Mouse (Mus musculus): Measurements from ENCODE around the gene Med16. TPM values are rescaled to one million over a fixed set of nuclear protein-coding genes. Genes with fewer than 3 reads are reported as not detected.
"Not testable (repeated sequence)": the region's sequence is repeated elsewhere in the genome, so short reads cannot be mapped to it uniquely, and the experiment has no call there.

Med16 gene
- total RNA-seq, 2 experiments from 2014 or later: 48.8 to 51.9 TPM

GRCm38 (mm10) chr10:79886611-79887010 is 22.1 kb downstream of the Med16 start:
- DNase-seq (ENCODE audit: low spot score in 2 of 2): no peak

DNA sequence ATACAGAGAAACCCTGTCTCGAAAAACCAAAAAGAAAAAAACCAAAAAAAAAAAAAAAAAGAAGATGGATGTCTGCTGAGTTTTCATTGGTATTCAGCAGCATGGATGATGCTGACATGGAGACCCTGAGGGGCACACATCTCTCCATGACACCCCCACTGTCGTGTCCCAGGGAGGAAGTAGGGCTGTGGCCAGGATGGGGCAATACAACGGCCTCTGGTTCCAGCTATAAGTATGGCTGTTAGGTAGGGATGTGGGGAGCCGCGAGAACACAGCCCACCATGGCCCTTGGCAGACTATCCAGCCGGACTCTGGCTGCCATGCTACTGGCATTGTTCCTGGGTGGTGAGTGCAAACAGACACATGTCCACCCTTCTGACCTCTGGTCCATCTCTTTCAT is 22.7 kb downstream of the Med16 start, which contains the start of gene Elane:
TSS of gene Elane (plus strand) at position 194 of the 400 bp plus-strand sequence.
- DNase-seq (ENCODE audit: low spot score in 2 of 2): no peak

- DNase-seq (ENCODE audit: low spot score in 2 of 2): not testable (repeated sequence)
These were observed 23.8 kb downstream of the Med16 start for GRCm38 (mm10) chr10:79884938-79885337.

DNA sequence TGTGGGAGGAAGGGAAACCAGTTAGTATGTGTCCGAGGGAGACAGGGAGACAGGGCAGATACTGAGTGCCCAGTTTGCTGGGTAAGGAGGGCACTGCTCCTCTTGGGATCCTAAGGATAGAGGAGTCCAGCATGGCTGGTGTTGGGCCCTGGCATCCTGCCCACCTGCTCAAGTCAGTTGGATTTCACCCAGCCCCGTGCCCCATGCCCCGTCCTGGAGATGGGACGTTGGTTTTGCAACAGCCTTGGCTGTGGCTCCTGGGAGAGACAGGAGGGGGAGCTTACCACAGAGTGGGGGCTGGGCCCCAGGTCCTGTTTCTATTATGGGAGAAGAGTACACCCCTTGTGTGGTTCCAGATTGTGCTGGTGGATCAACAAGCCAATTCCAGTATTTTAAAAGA is 24.3 kb downstream of the Med16 start:
- DNase-seq (ENCODE audit: low spot score in 2 of 2): no peak

DNA sequence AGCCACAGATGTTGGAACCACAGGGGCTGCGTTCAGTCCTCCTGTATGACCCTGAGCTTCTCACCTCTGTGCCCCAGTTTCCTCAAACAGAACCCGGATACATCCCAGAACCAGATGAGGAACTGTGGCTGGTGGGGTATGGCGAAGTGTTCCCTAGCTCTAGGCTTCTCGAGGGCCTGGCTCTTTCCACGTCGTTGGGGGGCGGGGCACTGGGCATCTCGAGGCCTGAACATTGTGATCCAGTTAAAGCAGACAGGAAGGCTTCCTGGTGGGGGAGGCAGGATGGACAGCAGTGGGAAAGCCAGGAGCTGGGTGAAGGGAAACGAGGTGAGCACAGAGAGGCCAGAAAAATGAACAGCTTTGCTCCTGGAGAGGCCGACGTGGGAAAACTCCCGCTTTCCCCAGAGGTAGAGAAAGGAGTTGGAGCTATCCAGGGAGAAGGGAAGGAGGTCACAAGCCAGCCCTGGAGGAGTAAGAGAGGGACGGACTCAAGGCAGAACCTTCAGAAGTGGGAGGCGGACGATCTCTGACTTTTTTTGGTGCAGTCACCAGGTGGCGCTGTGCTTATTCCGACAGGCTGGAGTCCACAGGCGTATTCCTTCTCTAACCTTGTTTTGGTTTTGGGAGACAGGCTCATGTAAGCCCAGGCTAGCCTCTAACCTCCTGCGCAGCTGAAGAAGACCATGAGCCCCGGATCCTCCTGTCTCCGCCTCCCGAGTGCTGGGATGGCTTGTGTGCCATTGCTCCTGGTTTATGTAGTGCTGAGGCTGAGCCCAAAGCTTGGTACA is 25.2 kb downstream of the Med16 start:
- DNase-seq (ENCODE audit: low spot score in 2 of 2): peak in 1 of 2 experiments; percentile 78

DNA sequence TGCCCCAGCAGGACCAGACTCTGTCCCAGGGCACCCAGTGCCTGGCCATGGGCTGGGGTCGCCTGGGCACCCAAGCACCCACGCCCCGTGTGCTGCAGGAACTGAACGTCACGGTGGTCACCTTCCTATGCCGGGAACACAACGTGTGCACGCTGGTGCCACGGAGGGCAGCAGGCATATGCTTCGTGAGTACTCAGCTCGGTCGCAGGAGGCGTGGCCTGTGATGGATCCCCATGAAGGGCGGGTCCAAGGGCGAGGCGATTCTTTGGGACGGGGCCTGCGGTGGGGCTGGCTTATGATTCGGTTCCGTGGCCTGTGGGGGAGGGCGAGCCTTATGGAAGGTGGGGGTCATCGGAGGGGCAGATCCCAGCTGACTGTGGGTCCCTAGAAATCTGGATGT is 26.7 kb downstream of the Med16 start:
- DNase-seq (ENCODE audit: low spot score in 2 of 2): no peak

DNA sequence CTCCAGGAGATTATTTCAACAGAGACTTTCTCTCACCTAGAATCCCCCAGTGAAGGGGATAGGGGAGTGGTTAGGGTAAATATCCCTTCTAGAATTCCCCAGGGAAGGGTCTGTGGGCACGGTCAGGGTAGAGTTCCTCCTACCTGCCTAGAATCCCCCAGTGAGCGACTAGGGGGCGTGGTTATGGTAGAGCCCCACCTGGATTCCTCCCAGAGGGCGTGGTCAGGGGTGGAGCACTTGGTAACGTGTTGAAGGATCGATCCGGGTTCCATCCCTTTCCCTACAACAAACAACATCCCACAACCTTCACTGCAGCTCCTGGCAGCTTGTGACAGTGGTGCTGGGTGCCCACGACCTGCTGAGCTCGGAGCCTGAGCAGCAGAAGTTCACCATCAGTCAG is 28.0 kb downstream of the Med16 start:
- no peak for DNase-seq (ENCODE audit: low spot score in 2 of 2)

GRCm38 (mm10) chr10:79879527-79879926 is 29.2 kb downstream of the Med16 start:
- DNase-seq (ENCODE audit: low spot score in 2 of 2): no peak

DNA sequence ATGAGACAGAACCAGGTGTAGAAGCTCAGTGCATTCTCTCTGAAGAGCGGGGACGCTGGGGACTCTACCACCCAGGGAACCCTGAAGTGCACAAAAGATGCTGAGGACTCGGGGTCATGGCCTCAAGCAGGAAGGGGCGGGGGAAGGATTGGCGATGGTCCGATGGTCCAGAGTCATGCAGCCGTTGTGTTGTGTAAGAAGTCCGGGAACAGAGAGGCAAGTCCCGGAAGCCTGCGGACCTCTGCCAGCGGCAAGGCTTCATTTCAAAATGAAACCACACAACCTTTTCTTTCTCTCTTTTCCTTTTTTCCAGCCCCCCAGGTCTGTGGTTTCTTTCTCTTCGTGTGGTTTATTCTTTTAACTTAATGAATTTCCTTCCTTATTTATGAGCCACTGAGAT is 31.0 kb downstream of the Med16 start:
- no peak for DNase-seq (ENCODE audit: low spot score in 2 of 2)

- DNase-seq (ENCODE audit: low spot score in 2 of 2): no peak
These were observed 31.5 kb downstream of the Med16 start for GRCm38 (mm10) chr10:79877174-79877573.

- DNase-seq (ENCODE audit: low spot score in 2 of 2): no peak
These were observed 34.3 kb downstream of the Med16 start, which contains the start of the genes Prtn3 and Plppr3 for GRCm38 (mm10) chr10:79874290-79874862. Prtn3 (plus strand) TSS chr10:79874476. Plppr3 (minus strand) TSS chr10:79874634.

GRCm38 (mm10) chr10:79873715-79874289 is 34.9 kb downstream of the Med16 start:
- no peak for DNase-seq (ENCODE audit: low spot score in 2 of 2)

DNA sequence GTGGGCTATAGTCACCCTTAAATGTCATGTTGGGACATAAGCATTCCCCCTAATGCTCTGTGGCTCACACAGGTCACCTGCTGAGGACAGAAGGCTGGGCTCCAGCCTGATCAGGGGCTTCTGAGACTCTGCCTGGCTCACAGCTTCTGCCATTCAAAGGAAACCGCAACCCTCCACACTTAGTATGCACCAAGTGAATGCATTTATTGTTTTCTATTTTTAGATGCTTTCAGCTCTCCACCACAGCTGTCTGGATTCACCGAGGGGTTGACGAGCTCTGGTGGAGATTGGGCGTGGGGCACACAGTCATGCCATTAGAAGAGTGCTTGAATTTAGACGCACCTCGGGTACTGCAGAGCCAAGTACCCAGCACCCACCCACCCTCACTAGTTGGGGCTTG is 35.4 kb downstream of the Med16 start:
- no peak for DNase-seq (ENCODE audit: low spot score in 2 of 2)

- no peak for DNase-seq (ENCODE audit: low spot score in 2 of 2)
These were observed 35.9 kb downstream of the Med16 start for GRCm38 (mm10) chr10:79872862-79873261.

- no peak for DNase-seq (ENCODE audit: low spot score in 2 of 2)
These were observed 36.9 kb downstream of the Med16 start for GRCm38 (mm10) chr10:79871845-79872244.

- DNase-seq (ENCODE audit: low spot score in 2 of 2): no peak
These were observed 42.1 kb downstream of the Med16 start for GRCm38 (mm10) chr10:79866601-79867000.

DNA sequence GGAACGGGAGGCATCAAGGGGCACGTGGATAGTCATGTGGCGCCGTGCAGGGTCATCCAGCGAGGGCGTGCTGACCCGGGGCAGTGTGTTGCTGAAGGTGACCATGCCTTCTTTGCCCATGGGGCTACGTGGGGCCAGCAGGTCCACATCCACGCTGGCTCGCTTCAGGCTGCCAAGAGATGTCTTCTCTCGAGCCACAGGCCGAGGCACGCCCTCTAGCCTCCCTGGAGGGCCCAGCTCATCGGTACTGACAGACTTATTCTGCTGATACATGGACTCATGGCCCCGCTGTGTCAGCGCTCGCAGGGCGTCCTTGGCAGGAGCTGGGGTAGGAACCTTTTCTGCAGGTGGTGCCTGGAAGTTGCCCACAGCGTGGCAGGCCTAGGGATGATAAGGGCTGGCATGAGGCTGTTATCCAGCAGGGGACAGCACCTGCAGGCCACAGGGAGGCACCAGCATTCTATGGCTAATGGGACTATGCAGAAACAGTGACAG is 42.9 kb downstream of the Med16 start:
- DNase-seq (ENCODE audit: low spot score in 2 of 2): no peak

DNA sequence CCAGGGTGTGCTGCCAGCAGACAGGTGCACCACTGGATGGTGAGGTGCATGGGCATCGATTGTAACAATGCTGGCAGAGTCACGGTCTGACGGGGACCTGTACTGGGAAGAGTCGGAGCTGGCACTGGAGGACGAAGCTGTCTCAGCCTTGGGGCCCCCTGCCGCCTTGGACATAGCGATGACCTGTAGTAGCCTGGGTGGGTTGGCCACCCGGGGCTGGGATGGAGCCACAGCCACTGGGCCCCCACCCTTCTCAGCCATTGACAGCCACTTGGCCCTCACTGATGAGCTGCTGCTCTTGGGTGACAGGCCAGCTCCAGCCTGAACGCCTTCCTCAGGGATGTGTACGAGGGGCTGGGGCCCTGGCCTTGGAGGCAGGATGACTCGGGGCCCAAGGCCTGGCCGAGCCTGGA is 43.5 kb downstream of the Med16 start:
- DNase-seq (ENCODE audit: low spot score in 2 of 2): no peak

DNA sequence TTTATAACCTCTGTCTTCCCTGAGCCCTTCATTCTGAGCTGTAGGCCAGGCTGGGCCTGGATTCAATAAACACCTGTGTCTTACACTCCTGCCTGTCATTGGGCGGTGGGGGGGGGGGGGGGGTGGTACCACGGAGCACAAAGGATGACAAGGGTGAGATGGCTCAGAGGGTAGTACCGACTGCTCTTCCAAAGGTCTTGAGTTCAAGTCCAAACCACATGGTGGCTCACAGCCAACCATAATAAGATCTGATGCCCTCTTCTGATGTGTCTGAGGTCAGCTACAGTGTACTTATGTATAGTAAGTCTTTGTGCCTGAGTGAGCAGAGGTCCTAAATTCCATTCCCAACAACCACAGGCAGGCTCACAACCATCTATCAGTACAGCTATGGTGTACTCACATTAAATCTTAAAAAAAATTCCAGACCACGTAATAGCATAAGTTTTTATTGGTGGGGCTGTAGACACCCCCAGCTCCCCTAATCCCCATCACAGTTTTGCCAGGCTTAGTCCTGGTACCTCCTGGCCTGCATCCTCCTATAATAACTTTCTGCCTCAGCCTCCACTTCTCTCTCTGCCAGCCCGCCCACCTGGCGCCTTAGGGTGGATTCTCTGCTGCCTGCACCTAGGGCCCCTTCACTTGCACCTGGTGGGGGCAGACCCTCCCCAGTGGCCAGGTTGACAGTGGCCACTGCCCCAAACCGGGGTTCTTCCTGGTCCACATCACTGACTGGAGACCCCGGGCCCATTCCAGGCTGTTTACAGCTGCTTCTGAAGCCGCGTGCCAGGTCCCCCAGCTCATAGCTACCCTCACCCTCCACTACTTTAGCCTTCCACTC is 44.2 kb downstream of the Med16 start:
- DNase-seq (ENCODE audit: low spot score in 2 of 2): no peak

DNA sequence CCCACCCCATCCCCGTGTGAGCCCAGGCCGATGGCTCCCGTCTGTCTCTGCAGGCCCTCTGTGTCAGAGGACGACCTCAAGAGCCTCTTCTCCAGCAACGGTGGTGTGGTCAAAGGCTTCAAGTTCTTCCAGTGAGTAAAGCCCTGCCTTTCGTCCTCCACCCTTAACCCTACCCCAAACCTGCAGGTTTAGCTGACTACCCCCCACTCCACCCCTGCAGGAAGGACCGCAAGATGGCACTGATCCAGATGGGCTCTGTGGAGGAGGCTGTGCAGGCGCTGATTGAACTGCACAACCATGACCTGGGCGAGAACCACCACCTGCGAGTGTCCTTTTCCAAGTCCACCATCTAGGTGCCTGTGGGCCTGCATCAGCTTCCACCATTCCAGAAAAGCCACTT is 45.8 kb downstream of the Med16 start:
- no peak for DNase-seq (ENCODE audit: low spot score in 2 of 2)

All from layer of hippocampus, postnatal 14 days (tissue).